Mouse (Mus musculus) lung, postnatal 10 days (tissue): ENCODE measurements around the gene Eif4a1.
"Not testable (repeated sequence)": the region's sequence is repeated elsewhere in the genome, so short reads cannot be mapped to it uniquely, and the experiment has no call there.

Source experiments
- DNase-seq: peaks from one replicate; pipeline ENCODE4 v3.0.0; 2021

Gene Eif4a1

DNA sequence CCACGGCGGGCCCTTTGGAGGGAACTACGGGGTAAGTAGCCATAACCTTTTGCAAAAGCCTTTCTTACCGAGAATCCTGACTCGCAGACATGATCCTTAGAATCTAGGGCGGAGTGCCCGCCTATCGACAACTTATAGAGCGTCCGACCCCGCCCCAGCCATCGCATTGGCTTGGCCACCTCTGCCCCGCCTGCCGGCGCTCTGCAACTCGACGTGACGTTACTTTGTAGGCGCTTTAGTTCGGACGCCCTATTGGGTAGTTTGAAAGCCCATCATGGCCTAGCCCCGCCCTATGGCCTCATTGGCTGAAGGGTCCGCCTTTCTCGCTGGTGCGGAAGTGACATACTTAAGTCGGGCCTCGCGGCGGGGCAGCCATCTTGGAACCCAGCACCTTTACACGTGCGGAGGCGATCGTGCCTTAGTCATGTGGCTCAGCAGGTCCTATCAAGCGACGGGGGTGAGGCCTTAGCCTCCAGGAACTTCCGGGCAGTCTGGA is at the start of gene Eif4a1:
Eif4a1 (minus strand) TSS at position 213 of the 496 bp plus-strand sequence.
- DNase-seq = peak; percentile 100

- DNase-seq = no peak
Observed at GRCm38 (mm10) chr11:69720852-69721251, 48.6 kb upstream of the Eif4a1 start.

GRCm38 (mm10) chr11:69719423-69719822 is 47.2 kb upstream of the Eif4a1 start:
- DNase-seq = no peak

- DNase-seq = no peak
Observed at GRCm38 (mm10) chr11:69718661-69719060, 46.4 kb upstream of the Eif4a1 start.

- DNase-seq = no peak
Observed at GRCm38 (mm10) chr11:69716953-69717352, 44.7 kb upstream of the Eif4a1 start.

- DNase-seq = peak; percentile 49
Observed at GRCm38 (mm10) chr11:69715929-69716328, 43.7 kb upstream of the Eif4a1 start.

DNA sequence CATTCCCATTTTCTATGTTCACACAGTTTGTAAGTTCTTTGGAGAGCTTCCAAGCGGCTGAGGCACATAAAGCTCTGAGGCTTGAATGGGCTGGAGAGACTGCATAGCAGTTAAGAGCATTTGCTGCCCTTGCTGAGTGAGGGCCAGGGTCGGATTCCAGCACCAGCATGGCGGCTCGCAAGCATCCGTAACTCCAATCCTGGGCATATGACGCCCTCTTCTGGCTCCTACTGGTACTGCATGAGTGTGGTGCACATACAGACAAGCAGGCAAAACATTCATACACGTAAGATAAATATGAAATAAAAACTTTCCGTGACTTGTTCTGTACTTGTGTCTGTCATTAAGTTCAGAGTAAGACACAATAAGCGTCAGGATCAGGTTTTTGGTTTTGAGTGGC is 43.3 kb upstream of the Eif4a1 start:
- DNase-seq = peak; percentile 62

DNA sequence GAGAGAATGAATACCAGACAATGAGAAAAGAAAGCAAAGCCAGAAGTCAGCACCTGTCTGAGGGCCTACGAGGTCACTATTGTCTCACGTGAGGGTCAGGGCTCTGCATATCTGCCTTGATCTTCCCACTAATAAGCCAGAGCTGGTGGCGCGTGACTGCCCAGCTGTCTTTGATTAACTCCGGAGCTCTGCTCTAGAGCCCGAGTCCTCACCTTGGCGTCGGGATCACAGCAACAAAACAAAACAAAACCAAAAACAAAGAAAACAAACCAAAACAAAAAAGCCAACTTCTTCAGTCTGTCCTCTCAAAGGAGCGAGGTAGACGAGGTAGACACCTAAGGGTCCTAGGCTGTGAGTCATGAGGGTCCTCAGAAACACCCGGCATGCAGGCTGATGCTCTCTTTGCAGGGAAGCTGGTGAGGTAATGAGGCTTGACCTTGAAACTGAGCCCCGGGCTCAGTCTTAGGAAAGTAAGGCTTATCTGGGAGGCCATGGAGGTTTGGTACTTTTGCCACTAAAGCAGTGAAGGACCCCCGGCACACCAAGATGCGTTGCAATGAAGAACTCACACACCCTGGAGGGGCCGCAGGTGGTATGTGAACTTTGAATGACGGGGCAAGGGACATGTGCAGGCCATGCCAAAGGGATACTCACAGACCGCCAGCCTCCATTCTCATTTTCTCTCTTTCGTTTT is 42.6 kb upstream of the Eif4a1 start:
- DNase-seq = no peak

DNA sequence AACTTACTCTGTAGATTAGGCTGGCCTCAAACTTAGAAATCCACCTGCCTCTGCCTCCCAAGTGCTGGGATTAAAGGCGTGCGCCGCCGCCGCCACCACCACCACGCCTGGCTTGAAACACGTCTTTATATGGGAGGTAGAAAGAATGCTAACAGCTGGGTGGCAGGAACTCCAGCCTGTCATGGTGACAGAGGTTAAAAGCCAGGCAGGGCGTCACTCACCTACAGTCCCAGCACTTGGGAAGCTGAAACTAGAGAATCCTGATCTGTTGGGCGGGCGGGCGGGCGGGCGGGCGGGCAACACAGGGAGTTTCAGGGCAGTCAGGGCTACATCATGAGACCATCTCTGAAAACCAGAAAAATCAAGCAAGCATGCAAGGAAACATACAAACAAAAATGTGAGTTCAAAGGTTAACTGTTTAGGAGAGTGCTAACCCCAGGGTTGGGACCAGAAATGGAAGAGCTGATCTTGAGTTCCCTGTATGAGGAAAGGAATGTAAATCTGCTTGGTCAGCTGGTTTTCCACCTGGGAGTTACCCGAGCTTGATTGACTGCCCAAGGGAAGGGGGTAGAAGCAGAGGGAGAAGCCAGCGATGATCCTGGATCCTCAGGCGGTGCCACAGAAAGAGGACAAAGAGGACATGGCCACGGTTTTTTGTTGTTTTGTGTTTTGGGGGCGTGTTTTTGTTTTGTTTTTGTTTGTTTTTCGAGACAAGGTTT is 40.9 kb upstream of the Eif4a1 start:
- no peak for DNase-seq

GRCm38 (mm10) chr11:69711082-69711481 is 38.9 kb upstream of the Eif4a1 start:
- DNase-seq = no peak

- DNase-seq = no peak
Observed at GRCm38 (mm10) chr11:69710470-69710869, 38.2 kb upstream of the Eif4a1 start.

GRCm38 (mm10) chr11:69709554-69710446 is 37.6 kb upstream of the Eif4a1 start:
- no peak for DNase-seq

- DNase-seq = no peak
Observed at GRCm38 (mm10) chr11:69708614-69709265, 36.5 kb upstream of the Eif4a1 start.

DNA sequence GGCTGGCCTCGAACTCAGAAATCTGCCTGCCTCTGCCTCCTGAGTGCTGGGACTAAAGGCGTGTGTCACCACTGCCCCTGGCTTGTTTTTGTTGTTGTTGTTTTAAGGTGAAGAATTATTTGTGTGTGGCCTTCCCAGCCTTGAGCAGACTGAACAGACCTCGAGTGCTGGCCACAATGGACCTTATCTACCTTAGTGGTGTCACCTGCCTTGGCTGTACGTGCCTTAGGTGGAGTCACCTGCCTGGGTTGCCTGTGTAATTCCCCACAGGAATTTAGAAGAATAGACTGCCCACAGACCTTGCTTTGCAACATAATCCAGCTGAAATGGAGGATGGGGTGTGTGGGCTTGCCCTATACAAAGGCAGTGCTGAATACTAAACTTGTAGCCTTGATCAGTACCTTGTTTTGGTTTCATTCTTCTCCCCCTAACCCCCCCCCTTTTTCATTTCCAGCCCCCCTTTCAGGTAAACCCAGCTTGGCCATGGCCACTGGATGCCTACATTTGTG is 35.7 kb upstream of the Eif4a1 start:
- no peak for DNase-seq

GRCm38 (mm10) chr11:69707480-69707847 is 35.2 kb upstream of the Eif4a1 start:
- DNase-seq = no peak

- no peak for DNase-seq
Observed at GRCm38 (mm10) chr11:69706775-69707479, 34.7 kb upstream of the Eif4a1 start.

- DNase-seq = no peak
Observed at GRCm38 (mm10) chr11:69704613-69705010, 32.4 kb upstream of the Eif4a1 start.

DNA sequence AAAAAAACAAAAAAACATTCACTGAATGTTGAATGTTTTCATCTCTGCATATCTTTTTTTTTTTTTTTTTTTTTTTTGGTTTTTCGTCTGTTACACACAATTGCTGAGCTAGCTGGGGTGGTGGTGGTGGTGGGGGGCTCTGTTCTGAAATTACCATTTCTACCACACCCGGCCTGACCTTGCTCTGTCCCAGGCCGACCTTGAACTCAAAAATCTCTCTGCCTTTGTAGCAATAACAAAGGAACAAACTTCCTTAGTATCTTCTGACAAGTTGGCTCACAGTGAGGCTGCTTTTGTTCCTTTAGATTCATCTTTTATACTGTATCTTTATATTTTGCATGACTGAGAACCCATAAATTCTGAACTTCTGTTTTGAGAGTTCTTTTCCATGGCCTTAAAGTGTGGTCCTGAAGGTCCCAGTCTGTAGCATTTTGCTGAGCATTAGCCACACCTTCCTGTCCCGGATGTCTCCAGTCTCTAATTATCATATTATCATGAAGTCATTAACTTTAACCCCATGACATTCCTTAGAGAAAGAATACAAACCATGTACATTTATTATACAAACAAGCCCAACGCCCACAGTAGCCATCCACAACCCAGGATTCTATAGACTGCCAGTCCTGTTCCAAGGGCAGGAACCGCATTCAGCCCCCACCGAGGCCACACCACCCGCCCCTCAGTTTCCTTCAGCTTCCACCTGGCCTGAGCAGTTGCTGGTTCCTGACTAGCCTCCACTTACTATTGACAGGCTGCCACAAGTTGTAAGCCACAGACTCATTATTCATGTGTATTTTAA is 31.8 kb upstream of the Eif4a1 start:
- DNase-seq = no peak

DNA sequence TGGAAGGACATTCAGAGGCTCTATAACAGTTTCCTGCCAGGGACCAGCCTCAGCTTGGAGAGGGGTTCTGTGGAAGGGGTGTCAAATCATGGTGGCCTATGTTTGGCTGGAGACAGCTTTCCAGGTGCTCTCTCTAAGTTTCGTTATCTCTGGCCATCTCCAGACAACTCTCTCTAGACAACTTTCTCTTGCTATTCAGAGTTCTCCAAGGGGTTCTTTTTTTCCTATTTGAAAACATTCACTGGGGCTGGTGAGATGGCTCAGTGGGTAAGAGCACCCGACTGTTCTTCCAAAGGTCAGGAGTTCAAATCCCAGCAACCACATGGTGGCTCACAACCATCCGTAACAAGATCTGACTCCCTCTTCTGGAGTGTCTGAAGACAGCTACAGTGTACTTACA is 31.2 kb upstream of the Eif4a1 start:
- not testable (repeated sequence) for DNase-seq

DNA sequence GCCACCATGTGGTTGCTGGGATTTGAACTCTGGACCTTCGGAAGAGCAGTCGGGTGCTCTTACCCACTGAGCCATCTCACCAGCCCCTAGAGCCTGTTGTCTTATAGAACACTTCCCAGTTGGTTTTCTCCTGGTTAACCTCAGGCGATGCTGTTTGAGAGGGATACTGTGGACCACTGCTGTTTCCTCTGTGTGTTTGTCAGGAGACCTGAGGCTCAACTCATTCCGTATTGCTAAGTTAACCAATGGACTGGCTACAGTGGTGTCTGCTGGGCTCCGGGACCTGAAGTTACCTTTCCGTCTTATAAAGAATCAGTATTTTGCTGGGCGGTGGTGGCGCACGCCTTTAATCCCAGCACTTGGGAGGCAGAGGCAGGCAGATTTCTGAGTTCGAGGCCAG is 30.7 kb upstream of the Eif4a1 start:
- DNase-seq = not testable (repeated sequence)

- DNase-seq = no peak
Observed at GRCm38 (mm10) chr11:69699595-69699994, 27.4 kb upstream of the Eif4a1 start.
